Mouse (Mus musculus): ENCODE data around the gene Rnase9. TPM values are rescaled to one million over a fixed set of nuclear protein-coding genes. Genes with fewer than 3 reads are reported as not detected.

Rnase9 gene
- polyA plus RNA-seq, 1 experiment from 2014 or later = not detected

DNA sequence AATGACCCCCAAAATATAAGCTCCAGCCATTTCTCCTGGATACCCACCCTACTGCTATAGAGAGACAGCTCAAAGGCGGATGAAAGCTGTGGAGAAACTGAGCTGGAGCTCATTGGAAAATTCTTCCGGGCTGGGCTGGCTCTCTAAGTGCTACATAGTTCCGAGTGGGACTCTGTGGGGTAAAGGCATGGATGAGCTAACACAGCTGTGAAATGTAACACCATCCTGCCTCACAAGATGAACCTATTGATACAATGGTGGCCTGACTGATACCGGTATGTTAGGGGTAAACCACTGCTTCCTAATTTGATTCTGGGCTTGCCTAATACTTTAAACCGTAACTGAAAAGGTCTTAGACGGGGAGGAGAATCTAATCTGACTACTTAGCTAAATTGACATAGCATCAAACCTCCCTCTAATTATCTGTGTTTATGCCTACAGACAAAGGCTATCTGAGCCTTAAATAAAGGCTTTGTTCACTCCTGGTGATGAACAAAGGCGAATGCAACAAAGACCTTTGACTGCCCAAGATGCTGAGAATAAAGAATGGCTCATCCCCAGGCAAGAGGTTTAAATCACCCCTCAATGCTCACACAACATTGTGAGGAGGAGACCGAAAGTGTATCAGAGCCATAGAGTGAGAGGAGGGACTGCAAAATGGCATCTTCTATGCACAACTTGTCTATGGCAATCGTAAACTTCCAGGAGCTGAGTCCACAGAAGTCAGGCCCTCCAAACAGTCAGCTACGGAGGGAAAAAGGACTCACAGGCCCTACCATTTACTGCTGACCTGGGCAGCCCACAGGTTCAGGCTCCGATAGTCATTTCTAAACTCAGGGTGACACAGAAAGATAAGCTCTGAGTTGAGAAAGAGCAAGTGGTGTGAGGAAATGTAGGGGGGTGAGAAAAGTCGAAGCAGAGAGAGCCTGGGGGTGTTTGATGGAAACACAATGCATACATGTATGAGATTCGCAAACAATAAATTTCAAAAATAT is 12.9 kb upstream of the Rnase9 start:
- 65% methylated on average over 13 of the region's 13 CpGs for WGBS
- TF ChIP-seq EP300 (optimal IDR thresholded peaks at IDR 0.05) = no peak
- TF ChIP-seq CTCF (IDR thresholded peaks at IDR 0.05; ENCODE audit: low read depth) = no peak
- Histone ChIP-seq H3K36me3 (ENCODE audit: control insufficient read depth, insufficient read depth, low read length) (no peaks in the 10 kb centered on the region), H3K27me3 (ENCODE audit: control insufficient read depth, insufficient read depth, low read length) (no peaks in the 10 kb centered on the region), H3K4me3 (ENCODE audit: low read depth, low read length) (no peak overlapping the region), H3K9me3 (ENCODE audit: control insufficient read depth, low read length) (no peaks in the 10 kb centered on the region), H3K27ac (replicated peaks) (no peak overlapping the region), H3K4me2 (replicated peaks; ENCODE audit: low read depth) (no peak overlapping the region), H3K9ac (ENCODE audit: low read length) (no peak overlapping the region), H3K4me1 (replicated peaks; ENCODE audit: control insufficient read depth, insufficient read depth) (no peaks in the 10 kb centered on the region)
- DNase-seq (ENCODE audit: low spot score) = no peak
- ATAC-seq (ENCODE audit: low FRiP score, low TSS enrichment) = no peak

DNA sequence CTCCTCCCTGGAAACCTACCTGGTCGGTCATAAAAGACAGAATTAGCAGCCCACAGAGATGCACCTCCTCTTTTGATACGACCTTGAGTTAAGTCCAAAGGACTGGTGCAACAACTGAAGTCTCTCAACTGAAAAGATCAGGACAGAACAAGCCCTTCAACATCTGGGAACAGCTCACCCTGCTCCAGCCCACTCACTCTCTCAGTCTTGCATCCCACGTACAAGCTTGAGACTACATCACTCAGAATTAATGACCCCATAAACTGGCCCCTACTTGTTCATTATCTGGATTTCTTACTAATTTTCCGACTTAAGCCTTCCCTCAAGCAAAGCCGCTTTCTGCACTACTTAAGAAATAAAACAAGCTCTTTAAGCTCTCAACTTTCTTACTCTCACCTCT is 11.5 kb upstream of the Rnase9 start:
- no peaks in the 10 kb centered on the region for H3K36me3 ChIP-seq (ENCODE audit: control insufficient read depth, insufficient read depth, low read length)
- H3K4me3 ChIP-seq (ENCODE audit: low read depth, low read length) = no peak overlapping the region
- H3K27ac ChIP-seq (replicated peaks) = no peak overlapping the region
- no peaks in the 10 kb centered on the region for H3K9me3 ChIP-seq (ENCODE audit: control insufficient read depth, low read length)
- no peaks in the 10 kb centered on the region for H3K4me1 ChIP-seq (replicated peaks; ENCODE audit: control insufficient read depth, insufficient read depth)
- no peaks in the 10 kb centered on the region for H3K27me3 ChIP-seq (ENCODE audit: control insufficient read depth, insufficient read depth, low read length)
- no peak overlapping the region for H3K9ac ChIP-seq (ENCODE audit: low read length)
- DNase-seq (ENCODE audit: low spot score) (no peak), ATAC-seq (ENCODE audit: low FRiP score, low TSS enrichment) (no peak)
- no peak overlapping the region for H3K4me2 ChIP-seq (replicated peaks; ENCODE audit: low read depth)
- WGBS = 61% methylated on average over 5 of the region's 5 CpGs
- no peak for TF ChIP-seq CTCF (IDR thresholded peaks at IDR 0.05; ENCODE audit: low read depth)
- TF ChIP-seq EP300 (optimal IDR thresholded peaks at IDR 0.05) = no peak

DNA sequence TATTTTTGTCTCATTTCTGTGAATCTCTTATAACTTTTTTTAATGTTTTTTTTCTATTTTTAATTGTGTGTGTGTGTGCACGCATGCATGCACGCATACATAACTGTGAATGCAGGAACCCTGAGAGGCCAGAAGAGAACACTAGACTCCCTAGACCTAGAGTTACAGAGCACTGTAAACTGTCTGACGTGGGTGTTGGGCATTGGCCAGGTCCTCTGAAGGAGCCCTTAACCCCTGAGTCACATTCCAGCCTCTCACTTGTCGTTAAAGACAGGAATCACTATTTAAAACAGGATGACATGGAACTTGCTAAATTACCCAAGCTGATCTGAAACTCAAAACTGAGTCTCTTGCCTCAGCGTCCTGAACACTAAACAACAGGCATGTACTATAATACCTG is 10.3 kb upstream of the Rnase9 start:
- no peak for ATAC-seq (ENCODE audit: low FRiP score, low TSS enrichment)
- Histone ChIP-seq H3K27ac (replicated peaks) (no peak overlapping the region), H3K4me3 (ENCODE audit: low read depth, low read length) (no peak overlapping the region), H3K27me3 (ENCODE audit: control insufficient read depth, insufficient read depth, low read length) (no peaks in the 10 kb centered on the region), H3K9me3 (ENCODE audit: control insufficient read depth, low read length) (no peaks in the 10 kb centered on the region), H3K36me3 (ENCODE audit: control insufficient read depth, insufficient read depth, low read length) (no peaks in the 10 kb centered on the region), H3K9ac (ENCODE audit: low read length) (no peak overlapping the region), H3K4me2 (replicated peaks; ENCODE audit: low read depth) (no peak overlapping the region), H3K4me1 (replicated peaks; ENCODE audit: control insufficient read depth, insufficient read depth) (no peaks in the 10 kb centered on the region)
- no peak for DNase-seq (ENCODE audit: low spot score)
- TF ChIP-seq CTCF (IDR thresholded peaks at IDR 0.05; ENCODE audit: low read depth) (no peak), EP300 (optimal IDR thresholded peaks at IDR 0.05) (no peak)
- 53% methylated on average over 5 of the region's 5 CpGs for WGBS

DNA sequence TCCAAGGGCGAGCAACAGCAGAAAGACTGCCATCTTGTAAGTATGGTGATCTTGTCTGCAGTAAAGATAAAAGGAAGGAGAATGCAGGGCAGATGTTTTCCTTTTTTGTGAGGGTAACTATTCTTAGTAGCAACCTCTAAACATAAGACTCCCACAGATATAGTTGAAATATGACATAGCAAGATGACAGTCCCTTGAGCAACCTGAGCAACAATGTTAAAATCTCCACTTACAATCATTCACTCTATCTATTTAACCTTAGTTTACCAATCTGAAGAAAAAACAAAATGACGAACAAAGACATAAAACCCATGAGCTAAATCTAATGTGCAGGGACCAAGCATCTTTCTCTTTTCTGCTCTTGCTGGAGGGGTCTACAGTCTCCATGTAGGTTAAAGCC is 8.4 kb upstream of the Rnase9 start, which contains the start of gene Rnase11:
TSS of gene Rnase11 (minus strand) at position 101 of the 400 bp plus-strand sequence.
- no peaks in the 10 kb centered on the region for H3K27me3 ChIP-seq (ENCODE audit: control insufficient read depth, insufficient read depth, low read length)
- H3K36me3 ChIP-seq (ENCODE audit: control insufficient read depth, insufficient read depth, low read length) = no peaks in the 10 kb centered on the region
- no peaks in the 10 kb centered on the region for H3K4me1 ChIP-seq (replicated peaks; ENCODE audit: control insufficient read depth, insufficient read depth)
- no peak within 1 kb of the TSS for H3K4me3 ChIP-seq (ENCODE audit: low read depth, low read length)
- 80% methylated on average over 2 of the region's 2 CpGs for WGBS
- H3K27ac ChIP-seq (replicated peaks) = no peak within 1 kb of the TSS
- H3K9me3 ChIP-seq (ENCODE audit: control insufficient read depth, low read length) = no peaks in the 10 kb centered on the region
- no peak for TF ChIP-seq CTCF (IDR thresholded peaks at IDR 0.05; ENCODE audit: low read depth)
- H3K4me2 ChIP-seq (replicated peaks; ENCODE audit: low read depth) = no peak within 1 kb of the TSS
- no peak within 1 kb of the TSS for H3K9ac ChIP-seq (ENCODE audit: low read length)
- ATAC-seq (ENCODE audit: low FRiP score, low TSS enrichment) (no peak), DNase-seq (ENCODE audit: low spot score) (no peak)

DNA sequence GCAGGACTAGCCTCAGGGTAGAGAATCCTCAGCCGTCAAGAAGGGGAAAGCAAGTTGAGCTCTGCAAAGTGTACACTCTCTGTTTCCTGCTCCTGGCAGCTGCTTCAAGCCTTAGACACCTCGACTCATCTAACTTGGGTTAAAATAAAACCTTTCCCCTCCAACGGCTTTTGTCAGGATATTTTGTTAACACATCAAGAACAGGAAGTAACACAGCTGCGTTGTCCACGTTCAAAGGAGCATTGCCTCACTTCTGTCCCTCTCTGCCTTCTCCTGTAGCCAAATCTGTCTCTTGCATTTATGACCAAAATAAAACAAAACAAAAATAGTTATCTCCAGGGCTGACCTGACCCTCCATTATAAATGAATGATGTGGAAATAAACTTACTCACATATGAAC is 6.2 kb upstream of the Rnase9 start:
- Histone ChIP-seq H3K27ac (replicated peaks) (no peak overlapping the region), H3K36me3 (ENCODE audit: control insufficient read depth, insufficient read depth, low read length) (no peaks in the 10 kb centered on the region), H3K27me3 (ENCODE audit: control insufficient read depth, insufficient read depth, low read length) (no peaks in the 10 kb centered on the region), H3K4me1 (replicated peaks; ENCODE audit: control insufficient read depth, insufficient read depth) (no peaks in the 10 kb centered on the region), H3K9me3 (ENCODE audit: control insufficient read depth, low read length) (no peaks in the 10 kb centered on the region), H3K4me3 (ENCODE audit: low read depth, low read length) (no peak overlapping the region), H3K9ac (ENCODE audit: low read length) (no peak overlapping the region), H3K4me2 (replicated peaks; ENCODE audit: low read depth) (no peak overlapping the region)
- no peak for ATAC-seq (ENCODE audit: low FRiP score, low TSS enrichment)
- DNase-seq (ENCODE audit: low spot score) = no peak
- 31% methylated on average over 5 of the region's 5 CpGs for WGBS
- no peak for TF ChIP-seq EP300 (optimal IDR thresholded peaks at IDR 0.05)
- no peak for TF ChIP-seq CTCF (IDR thresholded peaks at IDR 0.05; ENCODE audit: low read depth)

DNA sequence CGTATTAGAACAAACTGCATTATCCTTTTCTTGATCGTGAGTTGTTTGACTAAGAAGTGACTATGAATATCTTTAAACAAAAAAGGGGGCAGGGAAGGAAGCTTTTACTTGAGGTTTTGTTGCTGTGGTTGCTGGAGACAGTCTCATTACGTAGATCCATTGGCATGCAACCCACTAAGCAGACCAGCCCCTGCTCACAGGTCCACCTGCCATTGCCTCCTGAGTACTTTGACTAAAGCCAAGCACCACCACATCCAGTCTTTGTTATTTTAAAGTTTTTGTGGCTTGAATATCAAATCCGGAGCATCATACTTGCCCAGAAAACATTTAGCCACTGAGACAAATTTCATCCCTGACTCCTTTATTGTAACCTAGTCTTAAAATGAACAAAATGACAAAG is 5.5 kb downstream of the Rnase9 start:
- Histone ChIP-seq H3K27me3 (ENCODE audit: control insufficient read depth, insufficient read depth, low read length) (no peaks in the 10 kb centered on the region), H3K36me3 (ENCODE audit: control insufficient read depth, insufficient read depth, low read length) (no peaks in the 10 kb centered on the region), H3K9me3 (ENCODE audit: control insufficient read depth, low read length) (no peaks in the 10 kb centered on the region), H3K4me1 (replicated peaks; ENCODE audit: control insufficient read depth, insufficient read depth) (no peaks in the 10 kb centered on the region), H3K4me3 (ENCODE audit: low read depth, low read length) (no peak overlapping the region), H3K4me2 (replicated peaks; ENCODE audit: low read depth) (no peak overlapping the region), H3K27ac (replicated peaks) (no peak overlapping the region), H3K9ac (ENCODE audit: low read length) (no peak overlapping the region)
- TF ChIP-seq CTCF (IDR thresholded peaks at IDR 0.05; ENCODE audit: low read depth) (no peak), EP300 (optimal IDR thresholded peaks at IDR 0.05) (no peak)
- DNase-seq (ENCODE audit: low spot score) = no peak
- WGBS = 69% methylated on average over 4 of the region's 4 CpGs
- no peak for ATAC-seq (ENCODE audit: low FRiP score, low TSS enrichment)
